Comparison of ENCODE assay signal across 8 mouse cellular contexts in genomic region chr8:81014789-81015699, GRCm38 (mm10). TPM values are rescaled to one million over a fixed set of nuclear protein-coding genes. Genes with fewer than 3 reads are reported as not detected.
DNase-seq lines count a peak whose midpoint lies in the region; ATAC-seq lines count a peak whose summit lies in the region.

Gene Usp38 (minus strand): TSS chr8:81014928.

- H3K4me3 ChIP-seq in intestine, embryonic 14.5 days (ENCODE audit: low read depth, low read length): peak within 1 kb of the TSS; percentile 87

- 3% methylated on average over 56 of the region's 57 CpGs for WGBS in intestine, embryonic 14.5 days

- H3K4me2 ChIP-seq in intestine, embryonic 14.5 days (ENCODE audit: low read length): peak within 1 kb of the TSS; percentile 98

- peaks cover 18% of the 10 kb centered on the region for H3K4me1 ChIP-seq in intestine, embryonic 14.5 days (replicated peaks; ENCODE audit: control insufficient read depth, insufficient read depth, low read length)

- peaks cover 10% of the 10 kb centered on the region for H3K36me3 ChIP-seq in intestine, embryonic 14.5 days (ENCODE audit: control insufficient read depth, insufficient read depth, low read length)

- DNase-seq in adrenal gland, adult 18-20 months (ENCODE audit: low spot score in 2 of 2): peak; percentile 100
- DNase-seq in embryo, embryonic 11 days: peak; percentile 98
- peak; percentile 99 for DNase-seq in gastrocnemius, postnatal 25 days
- DNase-seq in intestine, embryonic 14.5 days (ENCODE audit: low spot score): peak; percentile 99
- peak; percentile 100 for DNase-seq in left cerebral cortex, postnatal 14 days (ENCODE audit: low spot score in 2 of 2)
- peak; percentile 99 for DNase-seq in mesoderm, embryonic 11.5 days (ENCODE audit: low read depth, low spot score)
- DNase-seq in right cerebral cortex, postnatal 36 days (ENCODE audit: low spot score in 2 of 2): peak; percentile 99
- peak; percentile 99 for DNase-seq in yolk sac, embryonic 10.5 days (ENCODE audit: low spot score)

- H3K27me3 ChIP-seq in intestine, embryonic 14.5 days (replicated peaks; ENCODE audit: control insufficient read depth, insufficient read depth, low read length): no peaks in the 10 kb centered on the region

- intact Hi-C loops in left cerebral cortex, postnatal 14 days (cut with DNase I): loop anchor here (10.0 kb wide), 1 partner anchor 1730 kb away; no protein-coding TSS in a partner anchor

- no peaks in the 10 kb centered on the region for H3K9me3 ChIP-seq in intestine, embryonic 14.5 days (ENCODE audit: control insufficient read depth, low read length)

- peak within 1 kb of the TSS; percentile 68 for H3K9ac ChIP-seq in intestine, embryonic 14.5 days (ENCODE audit: low read length)

- peak within 1 kb of the TSS; percentile 94 for H3K27ac ChIP-seq in intestine, embryonic 14.5 days (ENCODE audit: low read depth)

- ATAC-seq in intestine, embryonic 14.5 days (replicated peaks; ENCODE audit: low FRiP score, low TSS enrichment, low read depth): peak; percentile 98

RNA-seq across cellular contexts. Expression of gene Usp38, which starts in this region (rescaled TPM):
- 10 to 100 TPM; 23.2 to 25.1 TPM for total RNA-seq in adrenal gland, adult 18-20 months (2021)
- total RNA-seq in gastrocnemius, postnatal 25 days (2021): 10 to 100 TPM; 16.8 to 17.8 TPM
- polyA plus RNA-seq in intestine, embryonic 14.5 days (2014; fragmentation: Nextera tagmentation; extraction: Ambion mirVana): 21.7 and 22.0 TPM in 2 replicates
- 10 to 100 TPM; 24.2 to 25.1 TPM for total RNA-seq in left cerebral cortex, postnatal 14 days (2021)

Comparison
In these comparisons a context has a peak if more than half of its experiments do, and no peak if none do; other contexts are left out.
1. Peak in every context shown above with its lines: DNase-seq, ATAC-seq, H3K4me3 ChIP-seq and H3K27ac ChIP-seq.